Mouse (Mus musculus): Measurements from ENCODE around the gene Tfap2e. TPM values are rescaled to one million over a fixed set of nuclear protein-coding genes. Genes with fewer than 3 reads are reported as not detected.
A peak's percentile ranks its signal among the peaks of the same experiment; 100 is the strongest.

The Tfap2e gene
- polyA plus RNA-seq, 1 experiment from 2014 or later, result 2.0 TPM

- ATAC-seq (ENCODE audit: low FRiP score, low TSS enrichment), result no peak
- H3K27me3 ChIP-seq (ENCODE audit: control insufficient read depth, insufficient read depth, low read length), result no peaks in the 10 kb centered on the region
- peak overlapping the region; percentile 84 for H3K9ac ChIP-seq (replicated peaks; ENCODE audit: low read length)
- H3K4me1 ChIP-seq (ENCODE audit: control insufficient read depth, insufficient read depth, low read length), result peaks cover 37% of the 10 kb centered on the region
- peak overlapping the region; percentile 84 for H3K4me2 ChIP-seq (ENCODE audit: low read length)
- DNase-seq, result peak; percentile 19
- WGBS, result under 1% methylated on average over 12 of the region's 12 CpGs
- peak overlapping the region; percentile 97 for H3K27ac ChIP-seq (replicated peaks; ENCODE audit: low read depth, low read length)
- peak overlapping the region; percentile 63 for H3K4me3 ChIP-seq (replicated peaks; ENCODE audit: low read depth, low read length)
- peaks cover 28% of the 10 kb centered on the region for H3K36me3 ChIP-seq (ENCODE audit: control insufficient read depth, insufficient read depth, low read length)
- H3K9me3 ChIP-seq (ENCODE audit: control insufficient read depth, low read length), result no peaks in the 10 kb centered on the region
Measured at GRCm38 (mm10) chr4:126754231-126754611, 18.2 kb upstream of the Tfap2e start.

GRCm38 (mm10) chr4:126753268-126754230 lies 17.5 kb upstream of the Tfap2e start, which contains the start of the genes Ncdn and AU040320:
Ncdn (minus strand) TSS chr4:126753438.
AU040320 (plus strand) TSS chr4:126753544.
- H3K9me3 ChIP-seq (ENCODE audit: control insufficient read depth, low read length), result no peaks in the 10 kb centered on the region
- H3K9ac ChIP-seq (replicated peaks; ENCODE audit: low read length), result peak within 1 kb of the TSS; percentile 84
- under 1% methylated on average over 67 of the region's 71 CpGs for WGBS
- peak within 1 kb of the TSS; percentile 97 for H3K27ac ChIP-seq (replicated peaks; ENCODE audit: low read depth, low read length)
- DNase-seq, result peak; percentile 98
- peaks cover 44% of the 10 kb centered on the region for H3K4me1 ChIP-seq (ENCODE audit: control insufficient read depth, insufficient read depth, low read length)
- H3K27me3 ChIP-seq (ENCODE audit: control insufficient read depth, insufficient read depth, low read length), result no peaks in the 10 kb centered on the region
- peak; percentile 97 for ATAC-seq (ENCODE audit: low FRiP score, low TSS enrichment)
- H3K36me3 ChIP-seq (ENCODE audit: control insufficient read depth, insufficient read depth, low read length), result peaks cover 34% of the 10 kb centered on the region
- H3K4me3 ChIP-seq (replicated peaks; ENCODE audit: low read depth, low read length), result peak within 1 kb of the TSS; percentile 63
- peak within 1 kb of the TSS; percentile 84 for H3K4me2 ChIP-seq (ENCODE audit: low read length)

GRCm38 (mm10) chr4:126752608-126753141 lies 16.6 kb upstream of the Tfap2e start:
- Histone ChIP-seq H3K9me3 (ENCODE audit: control insufficient read depth, low read length) (no peaks in the 10 kb centered on the region), H3K4me3 (replicated peaks; ENCODE audit: low read depth, low read length) (peak overlapping the region; percentile 63), H3K4me1 (ENCODE audit: control insufficient read depth, insufficient read depth, low read length) (peaks cover 45% of the 10 kb centered on the region), H3K27ac (replicated peaks; ENCODE audit: low read depth, low read length) (peak overlapping the region; percentile 97), H3K27me3 (ENCODE audit: control insufficient read depth, insufficient read depth, low read length) (no peaks in the 10 kb centered on the region), H3K36me3 (ENCODE audit: control insufficient read depth, insufficient read depth, low read length) (peaks cover 34% of the 10 kb centered on the region), H3K4me2 (ENCODE audit: low read length) (peak overlapping the region; percentile 84), H3K9ac (replicated peaks; ENCODE audit: low read length) (peak overlapping the region; percentile 84)
- peak; percentile 55 for DNase-seq
- ATAC-seq (ENCODE audit: low FRiP score, low TSS enrichment), result peak; percentile 9; the same call in 1 of the 2 replicates
- under 1% methylated on average over 23 of the region's 23 CpGs for WGBS

GRCm38 (mm10) chr4:126752024-126752607 lies 16.1 kb upstream of the Tfap2e start:
- H3K36me3 ChIP-seq (ENCODE audit: control insufficient read depth, insufficient read depth, low read length), result peaks cover 36% of the 10 kb centered on the region
- no peaks in the 10 kb centered on the region for H3K9me3 ChIP-seq (ENCODE audit: control insufficient read depth, low read length)
- peak overlapping the region; percentile 97 for H3K27ac ChIP-seq (replicated peaks; ENCODE audit: low read depth, low read length)
- H3K4me3 ChIP-seq (replicated peaks; ENCODE audit: low read depth, low read length), result peak overlapping the region; percentile 63
- H3K9ac ChIP-seq (replicated peaks; ENCODE audit: low read length), result peak overlapping the region; percentile 84
- ATAC-seq (ENCODE audit: low FRiP score, low TSS enrichment), result no peak
- 3% methylated on average over 13 of the region's 13 CpGs for WGBS
- peaks cover 45% of the 10 kb centered on the region for H3K4me1 ChIP-seq (ENCODE audit: control insufficient read depth, insufficient read depth, low read length)
- peak overlapping the region; percentile 84 for H3K4me2 ChIP-seq (ENCODE audit: low read length)
- H3K27me3 ChIP-seq (ENCODE audit: control insufficient read depth, insufficient read depth, low read length), result no peaks in the 10 kb centered on the region
- peak; percentile 42 for DNase-seq

DNA sequence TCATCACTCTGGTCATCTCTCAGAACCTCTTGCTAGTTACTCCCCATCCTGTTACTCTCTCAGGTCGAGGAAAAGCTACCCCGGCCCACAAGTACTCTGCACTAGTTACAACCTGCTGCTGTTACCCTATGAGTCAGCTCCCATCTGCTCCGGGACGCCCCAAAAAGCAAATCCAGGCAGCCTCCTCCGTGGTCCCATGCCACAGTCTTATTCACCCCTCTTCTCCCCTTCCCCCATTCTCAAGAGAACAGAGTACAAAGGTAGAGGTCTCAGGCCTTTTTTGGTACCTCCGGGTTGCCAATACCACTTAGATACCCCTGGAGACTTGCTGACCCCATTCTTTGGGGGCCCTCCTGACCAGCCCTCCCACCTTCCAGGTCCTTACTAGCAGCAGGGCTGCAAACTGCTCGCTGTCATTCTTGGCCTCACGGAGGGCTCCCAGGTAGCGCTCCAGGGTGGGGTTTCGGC lies 15.6 kb upstream of the Tfap2e start:
- WGBS, result 41% methylated on average over 10 of the region's 10 CpGs

DNA sequence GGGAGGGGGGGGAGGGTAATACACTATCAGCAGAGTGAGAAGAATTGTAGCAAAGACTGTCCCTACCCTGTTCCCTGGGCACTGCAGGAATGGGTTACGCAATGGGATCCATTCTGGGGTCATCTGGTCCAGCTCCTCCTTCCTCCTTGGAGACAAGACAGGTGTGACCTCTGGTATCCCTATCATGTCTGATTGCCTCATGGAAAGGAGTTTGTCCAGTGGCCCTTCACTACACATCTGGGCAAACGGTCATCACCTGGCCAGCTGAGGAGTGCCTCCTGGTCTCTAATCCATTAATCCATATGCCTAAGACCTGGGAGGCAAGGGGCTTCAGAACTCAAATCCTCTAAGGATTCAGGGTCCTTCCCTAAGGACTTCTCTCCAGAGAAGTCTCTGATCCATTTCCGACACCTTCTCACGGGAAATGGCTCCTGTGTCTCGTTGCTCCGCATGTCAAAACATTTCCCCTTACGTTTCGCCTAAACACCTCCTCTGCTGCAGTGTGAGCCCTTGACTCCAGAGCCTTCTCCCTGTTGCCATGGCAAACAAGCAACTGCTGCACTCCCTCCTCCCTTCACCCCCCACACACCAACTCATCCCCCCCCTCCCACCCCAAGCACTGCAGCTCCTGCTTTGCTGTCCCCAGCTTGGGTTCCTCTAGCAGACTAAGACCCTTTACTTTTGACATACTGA lies 15.0 kb upstream of the Tfap2e start:
- Histone ChIP-seq H3K27ac (replicated peaks; ENCODE audit: low read depth, low read length) (no peak overlapping the region), H3K9ac (replicated peaks; ENCODE audit: low read length) (peak overlapping the region; percentile 84; the same call in 1 of the 2 replicates), H3K9me3 (ENCODE audit: control insufficient read depth, low read length) (no peaks in the 10 kb centered on the region), H3K4me1 (ENCODE audit: control insufficient read depth, insufficient read depth, low read length) (peaks cover 45% of the 10 kb centered on the region), H3K4me2 (ENCODE audit: low read length) (peak overlapping the region; percentile 84), H3K4me3 (replicated peaks; ENCODE audit: low read depth, low read length) (no peak overlapping the region), H3K27me3 (ENCODE audit: control insufficient read depth, insufficient read depth, low read length) (no peaks in the 10 kb centered on the region), H3K36me3 (ENCODE audit: control insufficient read depth, insufficient read depth, low read length) (peaks cover 43% of the 10 kb centered on the region)
- WGBS, result 63% methylated on average over 8 of the region's 8 CpGs
- DNase-seq, result no peak
- ATAC-seq (ENCODE audit: low FRiP score, low TSS enrichment), result no peak

More for the DNA sequence above, 15.6 kb upstream of the Tfap2e start:
- ATAC-seq (ENCODE audit: low FRiP score, low TSS enrichment) (no peak), DNase-seq (no peak)
- H3K27ac ChIP-seq (replicated peaks; ENCODE audit: low read depth, low read length), result no peak overlapping the region
- peaks cover 45% of the 10 kb centered on the region for H3K4me1 ChIP-seq (ENCODE audit: control insufficient read depth, insufficient read depth, low read length)
- H3K36me3 ChIP-seq (ENCODE audit: control insufficient read depth, insufficient read depth, low read length), result peaks cover 37% of the 10 kb centered on the region
- no peaks in the 10 kb centered on the region for H3K27me3 ChIP-seq (ENCODE audit: control insufficient read depth, insufficient read depth, low read length)
- no peaks in the 10 kb centered on the region for H3K9me3 ChIP-seq (ENCODE audit: control insufficient read depth, low read length)
- peak overlapping the region; percentile 63 for H3K4me3 ChIP-seq (replicated peaks; ENCODE audit: low read depth, low read length)
- peak overlapping the region; percentile 84 for H3K4me2 ChIP-seq (ENCODE audit: low read length)
- H3K9ac ChIP-seq (replicated peaks; ENCODE audit: low read length), result peak overlapping the region; percentile 84

- Histone ChIP-seq H3K4me1 (ENCODE audit: control insufficient read depth, insufficient read depth, low read length) (peaks cover 45% of the 10 kb centered on the region), H3K9me3 (ENCODE audit: control insufficient read depth, low read length) (no peaks in the 10 kb centered on the region), H3K27ac (replicated peaks; ENCODE audit: low read depth, low read length) (no peak overlapping the region), H3K36me3 (ENCODE audit: control insufficient read depth, insufficient read depth, low read length) (peaks cover 51% of the 10 kb centered on the region), H3K27me3 (ENCODE audit: control insufficient read depth, insufficient read depth, low read length) (no peaks in the 10 kb centered on the region), H3K9ac (replicated peaks; ENCODE audit: low read length) (0 out of 2 replicates have a peak overlapping the region, but pooled peaks have one; percentile 9), H3K4me3 (replicated peaks; ENCODE audit: low read depth, low read length) (no peak overlapping the region), H3K4me2 (ENCODE audit: low read length) (peak overlapping the region; percentile 22; the same call in 1 of the 2 replicates)
- 85% methylated on average over 26 of the region's 26 CpGs for WGBS
- ATAC-seq (ENCODE audit: low FRiP score, low TSS enrichment), result no peak
- DNase-seq, result peak; percentile 62
Measured at GRCm38 (mm10) chr4:126750046-126750683, 14.1 kb upstream of the Tfap2e start.
